Mouse (Mus musculus): Measurements from ENCODE around the gene Pdzd7. TPM values are rescaled to one million over a fixed set of nuclear protein-coding genes. Genes with fewer than 3 reads are reported as not detected.

Gene Pdzd7
- polyA plus RNA-seq, 1 experiment from 2014 or later = 2.6 TPM

- peak overlapping the region; percentile 5; the same call in 1 of the 2 replicates for H3K9ac ChIP-seq
- H3K4me1 ChIP-seq (replicated peaks) = peaks cover 53% of the 10 kb centered on the region
- peak overlapping the region; percentile 70 for H3K4me3 ChIP-seq
- H3K4me2 ChIP-seq = peak overlapping the region; percentile 86
- peak overlapping the region; percentile 95 for H3K27ac ChIP-seq (replicated peaks)
- H3K36me3 ChIP-seq = peaks cover 11% of the 10 kb centered on the region; the same call in 1 of the 2 replicates
- no peaks in the 10 kb centered on the region for H3K9me3 ChIP-seq
- no peaks in the 10 kb centered on the region for H3K27me3 ChIP-seq
- no peak for ATAC-seq (ENCODE audit: low FRiP score, low read depth)
- WGBS = 1% methylated on average over 25 of the region's 25 CpGs
Measured at GRCm38 (mm10) chr19:45014981-45015402, 30.5 kb downstream of the Pdzd7 start.

- peak within 1 kb of the TSS; percentile 86 for H3K4me2 ChIP-seq
- H3K4me1 ChIP-seq (replicated peaks) = peaks cover 50% of the 10 kb centered on the region
- WGBS = 11% methylated on average over 10 of the region's 10 CpGs
- peak within 1 kb of the TSS; percentile 70 for H3K4me3 ChIP-seq
- H3K27me3 ChIP-seq = no peaks in the 10 kb centered on the region
- peak within 1 kb of the TSS; percentile 95 for H3K27ac ChIP-seq (replicated peaks)
- peak within 1 kb of the TSS; percentile 5; the same call in 1 of the 2 replicates for H3K9ac ChIP-seq
- no peak for ATAC-seq (ENCODE audit: low FRiP score, low read depth)
- no peaks in the 10 kb centered on the region for H3K9me3 ChIP-seq
- peaks cover 11% of the 10 kb centered on the region; the same call in 1 of the 2 replicates for H3K36me3 ChIP-seq
Measured at GRCm38 (mm10) chr19:45014335-45014971, 31.1 kb downstream of the Pdzd7 start, which contains the start of gene Lzts2. TSS of gene Lzts2 (plus strand) at chr19:45014414.

DNA sequence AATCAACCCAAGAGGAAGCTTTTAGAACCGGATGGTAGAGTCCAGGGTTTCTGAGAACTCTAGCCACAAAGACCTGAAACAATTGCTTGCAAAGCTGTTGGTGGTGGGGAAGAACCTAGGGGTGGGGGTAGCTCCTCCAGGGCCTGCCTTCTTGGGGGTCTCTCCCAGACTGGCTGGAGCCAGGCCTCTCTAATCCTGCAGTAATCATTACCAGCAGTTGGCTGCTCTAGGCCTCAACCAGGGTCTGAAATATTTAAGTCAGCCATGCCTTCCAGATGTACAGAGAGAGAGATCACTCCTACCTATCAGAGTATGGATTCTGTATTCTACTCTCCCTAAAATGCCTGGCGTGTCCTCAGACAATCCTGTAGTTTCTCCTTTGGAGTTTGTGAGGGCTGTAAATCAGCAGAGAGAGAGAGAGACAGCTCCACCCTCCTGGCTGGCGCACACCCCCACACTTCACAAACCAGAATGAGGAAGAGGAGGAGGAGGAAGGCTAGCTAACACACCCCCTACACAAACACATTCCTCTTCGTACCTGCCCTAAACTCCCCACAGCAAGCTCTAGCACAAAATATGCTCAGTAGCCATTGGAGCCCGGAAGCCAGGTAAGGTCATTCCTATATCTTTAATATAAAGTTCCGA is 31.8 kb downstream of the Pdzd7 start:
- WGBS = 68% methylated on average over 6 of the region's 6 CpGs
- no peak for ATAC-seq (ENCODE audit: low FRiP score, low read depth)

GRCm38 (mm10) chr19:45012636-45013035 is 32.9 kb downstream of the Pdzd7 start:
- Histone ChIP-seq H3K27ac (replicated peaks) (peak overlapping the region; percentile 61), H3K9ac (no peak overlapping the region), H3K4me3 (no peak overlapping the region), H3K27me3 (no peaks in the 10 kb centered on the region), H3K9me3 (no peaks in the 10 kb centered on the region), H3K4me2 (no peak overlapping the region), H3K36me3 (peaks cover 11% of the 10 kb centered on the region; the same call in 1 of the 2 replicates), H3K4me1 (replicated peaks) (peaks cover 50% of the 10 kb centered on the region)
- 32% methylated on average over 6 of the region's 6 CpGs for WGBS
- ATAC-seq (ENCODE audit: low FRiP score, low read depth) = no peak

More for the DNA sequence above, 31.8 kb downstream of the Pdzd7 start:
- Histone ChIP-seq H3K4me3 (no peak overlapping the region), H3K4me1 (replicated peaks) (peaks cover 48% of the 10 kb centered on the region), H3K36me3 (peaks cover 11% of the 10 kb centered on the region; the same call in 1 of the 2 replicates), H3K27me3 (no peaks in the 10 kb centered on the region), H3K27ac (replicated peaks) (no peak overlapping the region), H3K4me2 (no peak overlapping the region), H3K9me3 (no peaks in the 10 kb centered on the region), H3K9ac (no peak overlapping the region)

- Histone ChIP-seq H3K4me3 (no peak overlapping the region), H3K4me2 (no peak overlapping the region), H3K27me3 (no peaks in the 10 kb centered on the region), H3K4me1 (replicated peaks) (peaks cover 52% of the 10 kb centered on the region), H3K36me3 (peaks cover 11% of the 10 kb centered on the region; the same call in 1 of the 2 replicates), H3K9ac (no peak overlapping the region), H3K27ac (replicated peaks) (peak overlapping the region; percentile 61), H3K9me3 (no peaks in the 10 kb centered on the region)
- WGBS = 84% methylated on average over 8 of the region's 8 CpGs
- no peak for ATAC-seq (ENCODE audit: low FRiP score, low read depth)
Measured at GRCm38 (mm10) chr19:45012219-45012618, 33.3 kb downstream of the Pdzd7 start.

- no peak for ATAC-seq (ENCODE audit: low FRiP score, low read depth)
- H3K4me3 ChIP-seq = no peak overlapping the region
- 91% methylated on average over 4 of the region's 4 CpGs for WGBS
- H3K27me3 ChIP-seq = no peaks in the 10 kb centered on the region
- H3K9me3 ChIP-seq = no peaks in the 10 kb centered on the region
- H3K36me3 ChIP-seq = peaks cover 11% of the 10 kb centered on the region; the same call in 1 of the 2 replicates
- no peak overlapping the region for H3K9ac ChIP-seq
- no peak overlapping the region for H3K27ac ChIP-seq (replicated peaks)
- no peak overlapping the region for H3K4me2 ChIP-seq
- H3K4me1 ChIP-seq (replicated peaks) = peaks cover 45% of the 10 kb centered on the region
Measured at GRCm38 (mm10) chr19:45010646-45011045, 34.9 kb downstream of the Pdzd7 start.

DNA sequence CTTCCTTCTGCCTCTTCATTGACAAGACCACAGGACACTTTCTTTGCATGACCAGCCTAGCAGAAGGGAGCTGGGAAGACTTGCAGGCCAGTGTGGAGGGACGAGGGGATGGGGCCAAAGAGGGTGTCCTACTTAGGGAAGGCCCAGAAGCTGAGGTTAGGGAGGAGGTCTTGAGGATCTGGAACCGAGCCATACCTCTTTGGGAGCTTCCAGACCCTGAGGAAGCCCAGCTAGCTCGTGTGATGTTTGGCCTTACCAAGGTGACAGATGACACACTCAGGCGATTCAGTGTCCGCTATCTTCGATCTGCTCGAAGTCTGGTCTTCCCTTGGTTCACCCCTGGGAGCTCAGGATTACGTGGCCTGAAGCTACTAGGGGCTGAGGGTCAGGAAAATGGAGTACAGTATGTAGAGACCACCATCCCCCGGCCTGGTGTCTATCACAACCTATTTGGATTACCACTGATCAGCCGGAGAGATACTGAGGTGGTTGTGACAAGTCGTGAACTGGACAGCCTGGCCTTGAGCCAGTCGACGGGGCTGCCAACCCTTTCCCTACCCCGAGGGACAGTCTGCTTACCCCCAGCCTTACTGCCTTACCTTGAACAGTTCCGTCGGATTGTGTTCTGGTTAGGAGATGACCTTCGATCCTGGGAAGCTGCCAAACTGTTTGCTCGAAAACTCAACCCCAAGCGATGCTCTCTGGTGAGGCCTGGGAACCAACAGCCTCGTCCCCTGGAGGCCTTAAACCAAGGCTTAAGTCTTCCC is 37.9 kb downstream of the Pdzd7 start:
- Histone ChIP-seq H3K4me1 (replicated peaks) (peaks cover 43% of the 10 kb centered on the region), H3K27ac (replicated peaks) (no peak overlapping the region), H3K27me3 (no peaks in the 10 kb centered on the region), H3K36me3 (peaks cover 20% of the 10 kb centered on the region), H3K9me3 (no peaks in the 10 kb centered on the region), H3K9ac (peak overlapping the region; percentile 72), H3K4me2 (peak overlapping the region; percentile 95), H3K4me3 (peak overlapping the region; percentile 100)
- 92% methylated on average over 20 of the region's 20 CpGs for WGBS
- no peak for ATAC-seq (ENCODE audit: low FRiP score, low read depth)

DNA sequence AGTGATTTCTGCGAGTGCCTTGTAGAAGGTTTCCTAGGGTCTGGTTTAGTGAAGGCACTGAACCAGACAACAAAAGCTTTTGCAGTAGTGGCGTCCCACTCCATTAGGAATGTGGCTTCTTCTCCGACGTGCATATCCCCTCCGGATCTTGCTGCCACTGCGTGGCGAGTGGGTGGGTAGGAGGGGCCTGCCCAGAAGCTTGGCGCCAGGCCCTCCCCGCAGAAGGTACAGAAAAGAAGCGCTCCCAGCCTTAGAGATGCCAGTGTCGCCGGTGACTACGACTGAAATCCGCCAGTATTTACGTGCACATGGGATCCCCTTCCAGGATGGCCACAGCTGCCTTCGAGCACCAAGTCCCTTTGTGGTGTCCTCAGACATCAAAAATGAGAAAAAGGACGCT is 38.5 kb downstream of the Pdzd7 start:
- ATAC-seq (ENCODE audit: low FRiP score, low read depth) = no peak
- peak overlapping the region; percentile 81 for H3K27ac ChIP-seq (replicated peaks)
- H3K27me3 ChIP-seq = no peaks in the 10 kb centered on the region
- peak overlapping the region; percentile 95 for H3K4me2 ChIP-seq
- H3K9ac ChIP-seq = peak overlapping the region; percentile 72
- H3K4me3 ChIP-seq = peak overlapping the region; percentile 100
- H3K36me3 ChIP-seq = peaks cover 26% of the 10 kb centered on the region
- peaks cover 40% of the 10 kb centered on the region for H3K4me1 ChIP-seq (replicated peaks)
- WGBS = 43% methylated on average over 17 of the region's 17 CpGs
- H3K9me3 ChIP-seq = no peaks in the 10 kb centered on the region

DNA sequence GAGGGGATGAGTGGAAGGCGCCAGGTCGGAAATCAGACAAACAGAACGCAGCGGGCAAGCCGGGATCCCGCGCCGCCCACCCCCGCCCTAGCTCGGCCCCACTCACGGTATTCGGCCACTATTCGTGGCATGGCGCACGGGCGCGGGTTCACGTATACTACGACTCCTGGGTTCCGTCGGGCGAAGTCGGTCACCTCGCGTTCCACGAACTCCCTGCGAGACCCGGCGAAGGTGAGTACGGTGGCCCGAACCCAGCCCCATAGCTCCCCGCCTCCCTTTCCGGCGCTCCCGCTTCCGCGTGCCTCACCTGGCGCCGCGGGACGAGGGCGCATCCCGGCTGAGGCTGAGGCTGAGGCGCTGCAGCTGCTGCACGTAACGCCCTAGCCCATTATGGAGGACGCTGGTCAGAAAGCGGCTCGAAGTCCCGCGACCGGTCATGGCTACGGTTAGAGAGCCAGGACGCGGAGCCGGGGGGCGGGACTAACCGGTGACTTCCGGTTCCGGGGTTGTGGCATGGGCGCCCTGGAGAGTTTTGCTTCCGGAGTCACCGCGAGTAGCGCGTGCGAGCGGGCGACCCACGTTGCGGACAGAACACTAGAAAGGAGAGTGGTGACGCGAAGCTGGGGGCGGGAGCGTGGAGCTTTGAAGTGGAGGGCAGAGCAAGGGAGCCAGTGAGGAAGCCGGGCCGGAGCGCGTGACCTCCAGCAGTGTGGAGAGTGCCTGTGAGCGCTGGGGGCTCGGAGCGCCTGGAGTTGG is 39.4 kb downstream of the Pdzd7 start, which contains the start of gene Mrpl43:
Mrpl43 (minus strand) TSS at position 486 of the 756 bp plus-strand sequence.
- Histone ChIP-seq H3K36me3 (peaks cover 32% of the 10 kb centered on the region), H3K27ac (replicated peaks) (peak within 1 kb of the TSS; percentile 81), H3K27me3 (no peaks in the 10 kb centered on the region), H3K4me2 (peak within 1 kb of the TSS; percentile 95), H3K9ac (peak within 1 kb of the TSS; percentile 72), H3K9me3 (no peaks in the 10 kb centered on the region), H3K4me3 (peak within 1 kb of the TSS; percentile 100), H3K4me1 (replicated peaks) (peaks cover 40% of the 10 kb centered on the region)
- under 1% methylated on average over 82 of the region's 82 CpGs for WGBS
- ATAC-seq (ENCODE audit: low FRiP score, low read depth) = peak; percentile 92

- WGBS = 12% methylated on average over 16 of the region's 16 CpGs
- Histone ChIP-seq H3K27me3 (no peaks in the 10 kb centered on the region), H3K9ac (peak within 1 kb of the TSS; percentile 72), H3K4me1 (replicated peaks) (peaks cover 40% of the 10 kb centered on the region), H3K4me2 (peak within 1 kb of the TSS; percentile 95), H3K36me3 (peaks cover 32% of the 10 kb centered on the region), H3K4me3 (peak within 1 kb of the TSS; percentile 100), H3K9me3 (no peaks in the 10 kb centered on the region), H3K27ac (replicated peaks) (peak within 1 kb of the TSS; percentile 81)
- no peak for ATAC-seq (ENCODE audit: low FRiP score, low read depth)
Measured at GRCm38 (mm10) chr19:45005444-45005843, 40.1 kb downstream of the Pdzd7 start, which contains the start of gene Twnk. TSS of gene Twnk (plus strand) at chr19:45005663.

Data from hindbrain, embryonic 15.5 days (tissue).